Mouse (Mus musculus) retina, adult 2 months (tissue): ENCODE results near the gene Cacna1i.
A peak's percentile ranks its signal among the peaks of the same experiment; 100 is the strongest.

ENCODE experiments used
- DNase-seq: peaks from one replicate; pipeline ENCODE4 v3.0.0-alpha.2; 2012; ENCODE audit warnings: low read depth, low spot score

Gene Cacna1i

GRCm38 (mm10) chr15:80271858-80272396, 15.1 kb upstream of the Cacna1i start:
- no peak for DNase-seq

- no peak for DNase-seq
Observed at GRCm38 (mm10) chr15:80277107-80277506, 9.9 kb upstream of the Cacna1i start.

DNA sequence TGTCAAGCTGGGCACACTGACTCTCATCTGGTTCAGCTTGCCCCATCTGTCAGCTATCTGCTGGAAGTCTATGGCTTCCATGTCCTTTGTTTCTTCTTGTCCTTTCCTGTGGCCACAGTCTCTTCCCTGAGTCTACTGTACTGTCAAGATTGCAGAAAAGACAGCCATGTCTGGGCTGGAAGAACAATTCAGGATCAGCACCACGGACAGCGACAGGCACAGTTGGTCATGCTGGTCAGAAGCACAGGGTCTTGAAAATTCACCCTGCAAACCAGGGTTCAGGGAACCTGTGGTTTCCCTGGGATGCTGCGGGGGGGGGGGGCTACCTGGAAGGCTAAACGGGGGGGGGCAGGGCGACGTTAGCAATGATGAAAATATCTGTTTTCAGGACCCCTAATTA, 9.4 kb upstream of the Cacna1i start:
- DNase-seq, result no peak

DNA sequence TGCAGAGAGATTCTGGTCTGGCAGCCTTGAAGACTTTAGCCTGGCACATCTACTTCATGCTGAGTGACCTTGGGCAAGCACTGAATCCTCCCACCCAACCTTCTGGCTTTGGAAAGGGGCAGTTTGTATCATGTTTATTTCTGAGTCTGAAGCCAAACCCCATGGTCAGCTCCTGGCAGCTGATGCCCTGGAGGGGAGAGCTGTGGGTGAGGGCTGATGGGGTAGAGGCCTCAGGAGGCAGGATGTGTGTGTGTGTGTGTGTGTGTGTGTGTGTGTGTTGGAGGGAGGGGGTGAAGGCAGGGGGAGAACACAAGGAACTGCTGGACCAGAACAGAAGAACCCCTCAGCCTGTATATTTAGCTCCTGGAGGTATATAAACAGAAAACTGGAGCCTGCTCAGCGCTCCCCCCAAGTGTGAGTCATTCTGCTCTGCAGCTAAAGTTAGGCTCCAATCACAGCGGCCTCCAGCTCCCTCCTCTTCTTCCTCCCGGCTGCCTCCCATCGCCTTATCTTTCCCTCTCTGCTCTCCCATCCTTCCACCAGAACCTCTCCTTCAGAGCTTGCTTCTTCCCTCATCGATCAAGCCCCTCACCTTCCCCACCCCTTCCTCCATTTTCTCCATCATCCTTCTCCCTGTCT, 8.8 kb upstream of the Cacna1i start:
- DNase-seq, result no peak

DNA sequence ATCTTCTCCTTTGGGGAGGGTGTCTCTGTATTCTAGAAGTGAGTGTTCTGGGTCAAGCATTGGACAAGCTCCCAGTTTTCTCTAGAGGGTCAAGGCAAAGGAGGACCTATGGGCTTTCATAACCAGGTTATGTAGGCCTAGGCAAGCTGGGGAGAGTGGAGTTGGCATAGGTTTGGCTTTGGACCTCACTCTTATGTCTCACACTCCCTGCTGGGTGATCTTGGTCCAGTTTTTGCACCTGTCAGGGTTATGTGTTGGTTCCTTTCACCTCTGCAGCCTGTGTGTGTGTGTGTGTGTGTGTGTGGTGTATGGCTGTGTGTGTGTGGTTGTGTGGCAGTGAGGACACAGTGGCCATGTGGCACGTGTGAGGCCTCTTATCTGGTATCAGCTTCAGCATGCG, 8.0 kb upstream of the Cacna1i start:
- no peak for DNase-seq

- DNase-seq, result no peak
Observed at GRCm38 (mm10) chr15:80280646-80281045, 6.4 kb upstream of the Cacna1i start.

- no peak for DNase-seq
Observed at GRCm38 (mm10) chr15:80288036-80288435, 998 bp downstream of the Cacna1i start.

- DNase-seq, result peak; percentile 23
Observed at GRCm38 (mm10) chr15:80289436-80289835, 2.4 kb downstream of the Cacna1i start.

DNA sequence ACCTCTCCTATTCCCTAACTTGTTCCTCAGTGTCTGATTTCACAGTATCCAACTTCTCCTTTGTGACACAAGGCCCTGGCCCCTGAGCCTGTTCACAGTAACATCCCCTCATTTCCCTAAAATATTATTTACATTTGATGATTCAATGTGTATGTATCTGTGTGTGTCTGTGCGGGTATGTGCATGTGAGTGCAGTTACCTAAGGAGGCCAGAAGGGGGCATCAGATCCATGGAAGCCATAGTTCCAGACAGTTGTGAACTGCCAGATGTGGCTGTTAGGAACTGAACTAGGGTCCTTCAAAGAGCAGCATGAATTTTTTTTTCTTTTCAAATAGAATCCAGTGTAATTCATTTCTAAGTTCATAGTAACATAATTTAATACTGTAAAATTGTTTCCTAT, 10.1 kb downstream of the Cacna1i start:
- no peak for DNase-seq

- DNase-seq, result no peak
Observed at GRCm38 (mm10) chr15:80303779-80304178, 16.7 kb downstream of the Cacna1i start.

DNA sequence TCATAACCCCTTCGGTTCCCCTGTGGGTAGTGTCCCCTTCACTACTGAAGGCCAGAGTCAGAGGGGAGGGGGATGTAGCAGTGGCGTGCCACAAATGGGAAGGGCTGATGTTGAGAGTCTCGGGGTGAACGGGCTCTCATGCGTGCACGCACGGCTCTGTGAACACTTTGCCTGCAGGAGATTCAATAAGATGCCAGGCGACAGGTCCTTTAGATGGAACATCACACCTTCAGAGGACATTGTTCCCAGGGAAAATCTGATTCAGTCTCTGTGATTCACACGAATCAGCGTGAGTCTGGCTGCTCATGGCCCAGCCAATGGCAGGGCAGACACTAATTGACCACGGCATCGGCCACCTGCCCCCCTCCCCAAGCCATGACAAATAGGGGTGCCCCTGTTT, 17.1 kb downstream of the Cacna1i start:
- no peak for DNase-seq

- no peak for DNase-seq
Observed at GRCm38 (mm10) chr15:80306146-80306545, 19.1 kb downstream of the Cacna1i start.

DNA sequence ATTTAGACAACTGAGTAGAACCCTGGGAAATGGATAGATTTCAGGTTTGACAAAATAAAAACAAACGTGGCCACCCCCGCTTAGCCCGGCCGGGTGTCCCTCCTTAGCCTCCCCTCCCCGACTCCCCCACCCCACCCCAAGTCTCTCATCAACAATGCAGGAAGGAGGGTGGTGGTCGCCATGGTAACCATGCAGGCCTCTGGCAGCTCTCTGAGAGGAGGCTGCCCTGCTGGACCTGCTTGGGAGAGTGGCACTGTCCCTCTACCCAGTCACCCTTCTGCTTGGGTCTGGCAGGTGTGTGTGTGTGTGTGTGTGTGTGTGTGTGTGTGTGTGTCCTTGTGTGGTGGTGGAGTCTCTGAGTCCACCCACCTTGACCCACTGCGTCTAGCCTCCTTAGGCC, 27.7 kb downstream of the Cacna1i start:
- no peak for DNase-seq

GRCm38 (mm10) chr15:80316966-80317634, 30.1 kb downstream of the Cacna1i start:
- DNase-seq, result no peak

GRCm38 (mm10) chr15:80317841-80318530, 30.9 kb downstream of the Cacna1i start:
- DNase-seq, result no peak

DNA sequence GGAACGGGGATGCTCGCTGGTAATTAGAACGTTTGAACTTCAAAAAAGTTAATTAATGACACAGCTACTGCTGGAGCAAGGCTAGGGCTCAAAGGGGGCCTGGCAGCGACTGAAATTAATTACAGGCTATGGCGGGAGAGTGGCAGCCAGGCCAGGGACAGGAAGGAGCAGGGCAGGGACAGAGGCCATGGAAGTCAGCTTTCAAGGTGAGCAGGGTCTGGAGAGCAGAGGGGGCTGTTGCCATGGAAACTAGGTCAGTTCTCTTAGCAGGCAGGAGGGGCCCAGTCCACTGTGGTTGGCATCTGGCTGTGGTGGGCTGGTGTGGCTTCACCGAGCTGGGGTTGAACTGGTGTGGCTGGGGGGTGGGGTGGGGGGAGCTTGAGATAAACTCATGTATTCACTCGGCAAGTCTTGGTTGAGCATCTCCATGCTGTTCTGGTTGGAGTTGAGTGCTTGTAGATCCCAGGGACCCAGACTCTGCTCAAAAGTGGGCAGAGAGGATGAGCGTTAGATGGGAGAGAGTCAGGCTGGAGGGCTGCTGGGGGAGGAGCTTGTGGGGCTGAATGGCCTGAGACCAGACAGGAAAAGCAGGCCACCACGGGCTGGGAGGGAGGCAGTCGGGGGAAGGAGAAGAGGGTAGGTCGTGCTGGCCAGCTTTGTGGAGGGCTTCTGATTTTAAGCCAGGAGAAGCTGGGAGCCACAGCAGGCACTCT, 31.7 kb downstream of the Cacna1i start:
- DNase-seq, result no peak

GRCm38 (mm10) chr15:80319315-80319714, 32.3 kb downstream of the Cacna1i start:
- no peak for DNase-seq

- no peak for DNase-seq
Observed at GRCm38 (mm10) chr15:80319921-80320320, 32.9 kb downstream of the Cacna1i start.

DNA sequence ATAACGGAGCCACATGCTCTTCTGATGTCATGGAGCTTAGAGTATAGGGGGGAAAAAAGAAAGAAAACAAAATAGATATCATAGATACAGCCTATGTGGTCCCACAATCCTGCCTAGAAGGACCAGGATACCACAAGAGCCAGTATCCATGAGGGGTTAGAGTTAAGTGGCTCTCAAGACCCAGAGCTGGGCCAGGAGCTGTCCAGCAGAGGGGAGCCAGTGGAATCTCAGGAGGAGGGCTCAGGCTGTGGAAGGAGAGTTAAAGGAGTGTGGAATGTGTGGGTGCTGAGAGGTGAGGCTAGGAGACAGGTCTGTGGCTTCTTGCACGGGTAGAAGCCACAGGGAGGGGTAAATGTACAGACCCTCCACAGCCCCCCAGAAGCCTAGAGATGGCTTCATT, 38.2 kb downstream of the Cacna1i start:
- no peak for DNase-seq

GRCm38 (mm10) chr15:80325756-80326155, 38.7 kb downstream of the Cacna1i start:
- DNase-seq, result no peak

GRCm38 (mm10) chr15:80326947-80327346, 39.9 kb downstream of the Cacna1i start:
- DNase-seq, result no peak
